Mouse (Mus musculus) neural tube, embryonic 12.5 days (tissue): ENCODE measurements at regions not wholly inside any gene's neighbourhood (a gene's known extent, or its start where the extent isn't known, plus 50 kb on each side); places are given as distances from the start of the nearest gene placed in this dataset.
"Not testable (repeated sequence)": the region's sequence is repeated elsewhere in the genome, so short reads cannot be mapped to it uniquely, and the experiment has no call there.

Experiments
- ATAC-seq: fragments of 200-750 bp; cut with Nextera tagmentation; 2 replicates; pipeline ENCODE4 v1.8.0; 2017; ENCODE audit warnings: low read depth, mild to moderate bottlenecking, moderate TSS enrichment, moderate library complexity; ENCODE audit not compliant: low FRiP score
- H3K27ac ChIP-seq: fragments of 300-500 bp; sonication (generic); 2 replicates; pipeline ENCODE4 v1.5.1; 2016
- H3K27me3 ChIP-seq: fragments of 300-500 bp; sonication (generic); replicated peaks from 2 replicates; pipeline ENCODE4 v1.6.1; 2016; ENCODE audit warnings: mild to moderate bottlenecking
- H3K36me3 ChIP-seq: fragments of 300-500 bp; sonication (generic); 2 replicates; pipeline ENCODE4 v1.6.1; 2016; ENCODE audit warnings: mild to moderate bottlenecking
- H3K4me1 ChIP-seq: fragments of 300-500 bp; sonication (generic); 2 replicates; pipeline ENCODE4 v1.6.1; 2016
- H3K4me2 ChIP-seq: fragments of 300-500 bp; sonication (generic); replicated peaks from 2 replicates; pipeline ENCODE4 v1.6.1; 2016; ENCODE audit warnings: mild to moderate bottlenecking
- H3K4me3 ChIP-seq: fragments of 300-500 bp; sonication (generic); 2 replicates; pipeline ENCODE4 v1.5.1; 2016
- H3K9ac ChIP-seq: fragments of 300-500 bp; sonication (generic); 2 replicates; pipeline ENCODE4 v1.6.1; 2016; ENCODE audit warnings: mild to moderate bottlenecking
- H3K9me3 ChIP-seq: fragments of 300-500 bp; sonication (generic); 2 replicates; pipeline ENCODE4 v1.6.1; 2016; ENCODE audit warnings: mild to moderate bottlenecking
- WGBS: fragments of 180-500 bp; shearing (Covaris S2); methylation state at CpG from one replicate; pipeline ENCODE4 v1.1.7; 2016; 5-methylcytosine and 5-hydroxymethylcytosine counted together

GRCm38 (mm10) chr12:114757948-114758347 lies 1214.2 kb downstream of the Adam6a start:
- H3K4me1 ChIP-seq, H3K9ac ChIP-seq, H3K27ac ChIP-seq, H3K27me3 ChIP-seq, H3K4me2 ChIP-seq, ATAC-seq, H3K36me3 ChIP-seq, H3K4me3 ChIP-seq, H3K9me3 ChIP-seq: not testable (repeated sequence)
- 94% methylated on average over 1 of the region's 1 CpGs for WGBS

- not testable (repeated sequence) for H3K36me3 ChIP-seq, ATAC-seq, H3K4me1 ChIP-seq, H3K9ac ChIP-seq, H3K27me3 ChIP-seq, H3K4me3 ChIP-seq, H3K4me2 ChIP-seq, H3K27ac ChIP-seq
- H3K9me3 ChIP-seq, result peaks cover 28% of the 10 kb centered on the region
- 86% methylated on average over 3 of the region's 3 CpGs for WGBS
Observed at GRCm38 (mm10) chr12:114764211-114764610, 1220.5 kb downstream of the Adam6a start.

GRCm38 (mm10) chr12:114775414-114775813 lies 1231.7 kb downstream of the Adam6a start:
- peaks cover 76% of the 10 kb centered on the region for H3K9me3 ChIP-seq
- not testable (repeated sequence) for H3K9ac ChIP-seq, H3K4me3 ChIP-seq, H3K4me2 ChIP-seq, H3K4me1 ChIP-seq, H3K36me3 ChIP-seq, H3K27ac ChIP-seq, H3K27me3 ChIP-seq, ATAC-seq
- WGBS, result 72% methylated on average over 2 of the region's 2 CpGs

GRCm38 (mm10) chr12:114804422-114804821 lies 1243.1 kb upstream of the Zfp386 start:
- Histone ChIP-seq H3K9ac (no peak overlapping the region), H3K4me3 (no peak overlapping the region), H3K27ac (no peak overlapping the region), H3K9me3 (peaks cover 26% of the 10 kb centered on the region), H3K27me3 (no peaks in the 10 kb centered on the region), H3K4me1 (no peaks in the 10 kb centered on the region), H3K36me3 (no peaks in the 10 kb centered on the region), H3K4me2 (no peak overlapping the region)
- ATAC-seq, result no peak

- no peak overlapping the region for H3K27ac ChIP-seq
- ATAC-seq, result no peak
- no peaks in the 10 kb centered on the region for H3K27me3 ChIP-seq
- WGBS, result 86% methylated on average over 1 of the region's 1 CpGs
- H3K4me3 ChIP-seq, result no peak overlapping the region
- H3K4me1 ChIP-seq, result no peaks in the 10 kb centered on the region
- no peak overlapping the region for H3K9ac ChIP-seq
- peaks cover 40% of the 10 kb centered on the region for H3K9me3 ChIP-seq
- H3K4me2 ChIP-seq, result no peak overlapping the region
- no peaks in the 10 kb centered on the region for H3K36me3 ChIP-seq
Observed at GRCm38 (mm10) chr12:114809186-114809585, 1238.3 kb upstream of the Zfp386 start.

GRCm38 (mm10) chr12:114816858-114817257 lies 1230.7 kb upstream of the Zfp386 start:
- 77% methylated on average over 1 of the region's 1 CpGs for WGBS
- H3K27ac ChIP-seq, result not testable (repeated sequence)

GRCm38 (mm10) chr12:114832916-114833315 lies 1214.6 kb upstream of the Zfp386 start:
- ATAC-seq, result no peak
- Histone ChIP-seq H3K9ac (no peak overlapping the region), H3K27me3 (no peaks in the 10 kb centered on the region), H3K4me3 (no peak overlapping the region), H3K27ac (no peak overlapping the region), H3K36me3 (no peaks in the 10 kb centered on the region), H3K9me3 (peaks cover 23% of the 10 kb centered on the region), H3K4me2 (no peak overlapping the region), H3K4me1 (no peaks in the 10 kb centered on the region)

More at GRCm38 (mm10) chr12:114816858-114817257, 1230.7 kb upstream of the Zfp386 start:
- not testable (repeated sequence) for H3K9ac ChIP-seq, H3K4me2 ChIP-seq, ATAC-seq, H3K4me1 ChIP-seq, H3K27me3 ChIP-seq, H3K4me3 ChIP-seq, H3K36me3 ChIP-seq
- H3K9me3 ChIP-seq, result peaks cover 26% of the 10 kb centered on the region
